Mouse (Mus musculus): Measurements from ENCODE around the gene Vwa7. TPM values are rescaled to one million over a fixed set of nuclear protein-coding genes. Genes with fewer than 3 reads are reported as not detected.

Gene Vwa7
- polyA plus RNA-seq, 1 experiment: 0.29 TPM

GRCm38 (mm10) chr17:35021163-35021808 lies 4.9 kb downstream of the Vwa7 start:
- H3K27ac ChIP-seq (ENCODE audit: insufficient read depth, low read length): no peak overlapping the region
- H3K4me1 ChIP-seq (ENCODE audit: control insufficient read depth, insufficient read depth, low read length): no peaks in the 10 kb centered on the region
- TF ChIP-seq CTCF (IDR thresholded peaks at IDR 0.05; ENCODE audit: extremely low read depth, insufficient read depth, low read length) (peak; percentile 93), POLR2A (IDR thresholded peaks at IDR 0.05; ENCODE audit: extremely low read depth, insufficient read depth, low read length) (no peak)

GRCm38 (mm10) chr17:35021842-35022477 lies 5.6 kb downstream of the Vwa7 start:
- no peak overlapping the region for H3K27ac ChIP-seq (ENCODE audit: insufficient read depth, low read length)
- H3K4me1 ChIP-seq (ENCODE audit: control insufficient read depth, insufficient read depth, low read length): no peaks in the 10 kb centered on the region
- no peak overlapping the region for H3K4me3 ChIP-seq (ENCODE audit: insufficient read depth, low read length)
- TF ChIP-seq CTCF (IDR thresholded peaks at IDR 0.05; ENCODE audit: extremely low read depth, insufficient read depth, low read length) (no peak), POLR2A (IDR thresholded peaks at IDR 0.05; ENCODE audit: extremely low read depth, insufficient read depth, low read length) (no peak)

More at GRCm38 (mm10) chr17:35021163-35021808, 4.9 kb downstream of the Vwa7 start:
- no peak overlapping the region; the same call in 1 of the 2 replicates for H3K4me3 ChIP-seq (ENCODE audit: insufficient read depth, low read length)

DNA sequence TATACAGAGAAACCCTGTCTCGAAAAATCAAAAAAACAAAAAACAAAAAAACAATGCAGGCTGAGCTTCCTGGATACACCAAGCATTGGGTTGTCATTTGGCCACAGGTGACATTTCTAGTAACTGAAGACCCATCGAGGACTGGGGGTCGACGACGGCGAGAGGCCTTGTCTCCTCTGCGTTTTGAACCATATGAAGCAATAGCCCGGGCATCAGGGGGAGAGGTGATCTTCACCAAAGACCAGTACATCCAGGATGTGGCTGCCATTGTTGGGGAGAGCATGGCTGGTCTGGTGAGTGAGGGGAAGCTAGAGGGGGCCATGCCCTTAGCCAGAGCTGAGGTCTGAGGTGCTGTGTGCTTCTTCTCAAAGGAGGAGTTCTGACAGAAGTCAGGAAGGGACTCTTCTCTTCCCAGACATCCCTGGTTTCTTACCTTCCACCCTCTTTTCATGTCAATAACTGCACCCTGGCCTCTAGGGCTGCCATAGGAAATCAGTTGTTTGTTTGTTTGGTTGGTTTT lies 6.2 kb downstream of the Vwa7 start:
- H3K27ac ChIP-seq (ENCODE audit: insufficient read depth, low read length): no peak overlapping the region
- no peak overlapping the region for H3K4me3 ChIP-seq (ENCODE audit: insufficient read depth, low read length)
- H3K4me1 ChIP-seq (ENCODE audit: control insufficient read depth, insufficient read depth, low read length): no peaks in the 10 kb centered on the region
- TF ChIP-seq CTCF (IDR thresholded peaks at IDR 0.05; ENCODE audit: extremely low read depth, insufficient read depth, low read length) (no peak), POLR2A (IDR thresholded peaks at IDR 0.05; ENCODE audit: extremely low read depth, insufficient read depth, low read length) (no peak)

DNA sequence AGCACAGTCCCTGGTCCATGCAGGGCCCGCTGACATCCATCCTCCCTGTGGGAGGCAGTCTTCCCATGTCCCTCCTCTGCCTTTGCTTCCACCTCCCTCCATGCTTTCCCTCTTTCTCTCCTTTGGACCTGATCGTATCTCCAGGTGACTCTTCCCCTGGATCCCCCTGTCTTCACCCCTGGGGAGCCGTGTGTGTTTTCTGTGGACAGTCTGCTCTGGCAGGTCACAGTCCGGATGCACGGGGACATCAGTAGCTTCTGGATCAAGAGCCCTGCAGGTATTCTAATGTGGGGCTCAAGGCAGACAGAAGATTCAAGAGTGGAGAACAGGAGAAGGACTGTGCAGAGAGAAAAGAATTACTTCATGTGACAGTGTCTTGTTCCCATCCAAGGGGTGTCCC lies 6.8 kb downstream of the Vwa7 start:
- TF ChIP-seq POLR2A (IDR thresholded peaks at IDR 0.05; ENCODE audit: extremely low read depth, insufficient read depth, low read length) (no peak), CTCF (IDR thresholded peaks at IDR 0.05; ENCODE audit: extremely low read depth, insufficient read depth, low read length) (no peak)
- no peaks in the 10 kb centered on the region for H3K4me1 ChIP-seq (ENCODE audit: control insufficient read depth, insufficient read depth, low read length)
- H3K27ac ChIP-seq (ENCODE audit: insufficient read depth, low read length): no peak overlapping the region
- no peak overlapping the region for H3K4me3 ChIP-seq (ENCODE audit: insufficient read depth, low read length)

- no peak overlapping the region for H3K27ac ChIP-seq (ENCODE audit: insufficient read depth, low read length)
- TF ChIP-seq CTCF (IDR thresholded peaks at IDR 0.05; ENCODE audit: extremely low read depth, insufficient read depth, low read length) (no peak), POLR2A (IDR thresholded peaks at IDR 0.05; ENCODE audit: extremely low read depth, insufficient read depth, low read length) (no peak)
- no peak overlapping the region for H3K4me3 ChIP-seq (ENCODE audit: insufficient read depth, low read length)
- no peaks in the 10 kb centered on the region for H3K4me1 ChIP-seq (ENCODE audit: control insufficient read depth, insufficient read depth, low read length)
These were observed 7.4 kb downstream of the Vwa7 start for GRCm38 (mm10) chr17:35023756-35024155.

- no peak overlapping the region for H3K27ac ChIP-seq (ENCODE audit: insufficient read depth, low read length)
- no peaks in the 10 kb centered on the region for H3K4me1 ChIP-seq (ENCODE audit: control insufficient read depth, insufficient read depth, low read length)
- no peak for TF ChIP-seq POLR2A (IDR thresholded peaks at IDR 0.05; ENCODE audit: extremely low read depth, insufficient read depth, low read length)
- H3K4me3 ChIP-seq (ENCODE audit: insufficient read depth, low read length): no peak overlapping the region
These were observed 7.9 kb downstream of the Vwa7 start for GRCm38 (mm10) chr17:35024261-35024660.

DNA sequence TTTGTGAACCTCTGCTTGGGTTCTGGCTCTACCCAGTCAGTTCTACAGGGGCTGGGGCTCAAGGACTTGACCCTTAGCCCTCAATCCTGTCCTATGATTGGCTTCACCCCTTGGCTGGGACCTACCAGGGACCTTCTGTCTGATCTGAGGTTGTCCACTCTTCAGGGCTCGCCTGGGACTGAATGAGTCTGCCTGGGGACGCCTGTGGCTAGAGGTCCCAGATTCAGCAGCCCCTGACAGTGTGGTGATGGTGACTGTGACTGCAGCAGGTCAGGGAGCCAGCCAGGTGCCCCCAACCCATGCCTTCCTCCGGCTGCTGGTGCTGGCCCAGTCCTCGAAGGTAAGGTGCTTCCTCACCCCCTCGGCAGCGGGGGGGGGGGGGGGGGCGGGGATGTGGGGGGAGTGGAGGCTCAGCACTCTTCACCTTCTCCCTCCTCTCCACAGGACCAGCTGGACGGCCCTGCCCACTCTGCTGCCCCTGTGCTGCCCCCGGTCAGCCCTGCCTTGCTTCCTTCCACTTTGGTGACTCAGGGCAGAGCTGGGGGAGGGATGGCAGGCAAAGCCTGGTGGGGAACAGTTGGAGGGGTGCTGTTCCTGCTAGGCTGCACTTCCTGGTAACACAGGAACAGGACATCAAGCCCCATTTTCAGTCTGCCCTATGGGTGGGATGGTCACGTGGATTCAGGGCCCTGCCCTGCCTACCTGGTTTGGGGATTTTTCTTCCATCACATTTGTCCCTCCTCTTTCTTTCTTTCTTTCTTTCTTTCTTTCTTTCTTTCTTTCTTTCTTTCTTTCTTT lies 8.5 kb downstream of the Vwa7 start:
- no peak overlapping the region for H3K27ac ChIP-seq (ENCODE audit: insufficient read depth, low read length)
- TF ChIP-seq CTCF (IDR thresholded peaks at IDR 0.05; ENCODE audit: extremely low read depth, insufficient read depth, low read length) (no peak), POLR2A (IDR thresholded peaks at IDR 0.05; ENCODE audit: extremely low read depth, insufficient read depth, low read length) (no peak)

GRCm38 (mm10) chr17:35026206-35026605 lies 9.8 kb downstream of the Vwa7 start:
- Histone ChIP-seq H3K4me1 (ENCODE audit: control insufficient read depth, insufficient read depth, low read length) (no peaks in the 10 kb centered on the region; the same call in 1 of the 2 replicates), H3K4me3 (ENCODE audit: insufficient read depth, low read length) (no peak overlapping the region), H3K27ac (ENCODE audit: insufficient read depth, low read length) (no peak overlapping the region)
- TF ChIP-seq POLR2A (IDR thresholded peaks at IDR 0.05; ENCODE audit: extremely low read depth, insufficient read depth, low read length) (no peak), CTCF (IDR thresholded peaks at IDR 0.05; ENCODE audit: extremely low read depth, insufficient read depth, low read length) (no peak)

More for the DNA sequence above, 8.5 kb downstream of the Vwa7 start:
- Histone ChIP-seq H3K4me1 (ENCODE audit: control insufficient read depth, insufficient read depth, low read length) (no peaks in the 10 kb centered on the region; the same call in 1 of the 2 replicates), H3K4me3 (ENCODE audit: insufficient read depth, low read length) (no peak overlapping the region)

- TF ChIP-seq POLR2A (IDR thresholded peaks at IDR 0.05; ENCODE audit: extremely low read depth, insufficient read depth, low read length) (no peak), CTCF (IDR thresholded peaks at IDR 0.05; ENCODE audit: extremely low read depth, insufficient read depth, low read length) (no peak)
- H3K27ac ChIP-seq (ENCODE audit: insufficient read depth, low read length): no peak within 1 kb of the TSS
These were observed 11.1 kb downstream of the Vwa7 start, which contains the start of gene Sapcd1 for GRCm38 (mm10) chr17:35027277-35028068. Gene Sapcd1 (minus strand): TSS chr17:35028016.

More at GRCm38 (mm10) chr17:35027277-35028068, 11.1 kb downstream of the Vwa7 start, which contains the start of gene Sapcd1:
- Histone ChIP-seq H3K4me3 (ENCODE audit: insufficient read depth, low read length) (no peak within 1 kb of the TSS), H3K4me1 (ENCODE audit: control insufficient read depth, insufficient read depth, low read length) (no peaks in the 10 kb centered on the region; the same call in 1 of the 2 replicates)

Data from cortical plate, adult 2 months (tissue).